Mouse (Mus musculus): ENCODE results near the gene Slc39a12. TPM values are rescaled to one million over a fixed set of nuclear protein-coding genes. Genes with fewer than 3 reads are reported as not detected.

The Slc39a12 gene
- total RNA-seq (2021), result 10 to 100 TPM; 40.4 to 41.6 TPM

- no peak for DNase-seq
Observed at GRCm38 (mm10) chr2:14388162-14388561, at the start of gene Slc39a12. TSS of gene Slc39a12 (plus strand) at chr2:14388316.

GRCm38 (mm10) chr2:14341652-14342308 lies 46.3 kb upstream of the Slc39a12 start:
- DNase-seq, result peak; percentile 62 to 73

- DNase-seq, result no peak
Observed at GRCm38 (mm10) chr2:14342309-14342839, 45.7 kb upstream of the Slc39a12 start.

GRCm38 (mm10) chr2:14388856-14389255 lies 740 bp downstream of the Slc39a12 start:
- no peak for DNase-seq

DNA sequence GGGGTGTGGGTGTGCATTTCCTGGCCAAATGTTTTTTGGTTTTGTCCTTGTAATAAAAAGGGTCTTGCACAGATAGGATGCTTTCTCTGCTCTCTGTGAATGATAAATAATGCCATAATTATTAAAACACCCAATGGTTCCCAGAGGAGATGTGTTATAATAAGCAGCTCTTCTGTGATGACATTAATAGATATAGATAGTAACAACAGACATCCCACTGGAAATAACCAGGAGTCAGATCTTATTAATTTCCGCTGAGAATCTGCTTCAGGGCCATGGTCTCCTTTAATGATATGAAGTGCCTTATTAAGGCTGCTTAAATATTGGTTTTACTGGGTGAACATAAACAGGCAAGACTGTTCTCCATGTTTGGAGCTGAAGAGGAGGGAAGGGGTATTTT lies 2.8 kb downstream of the Slc39a12 start:
- DNase-seq, result no peak

- DNase-seq, result no peak
Observed at GRCm38 (mm10) chr2:14403000-14403399, 14.9 kb downstream of the Slc39a12 start.

- DNase-seq, result no peak
Observed at GRCm38 (mm10) chr2:14428987-14429386, 40.9 kb downstream of the Slc39a12 start.

GRCm38 (mm10) chr2:14447322-14447721 lies 59.2 kb downstream of the Slc39a12 start:
- DNase-seq, result no peak

DNA sequence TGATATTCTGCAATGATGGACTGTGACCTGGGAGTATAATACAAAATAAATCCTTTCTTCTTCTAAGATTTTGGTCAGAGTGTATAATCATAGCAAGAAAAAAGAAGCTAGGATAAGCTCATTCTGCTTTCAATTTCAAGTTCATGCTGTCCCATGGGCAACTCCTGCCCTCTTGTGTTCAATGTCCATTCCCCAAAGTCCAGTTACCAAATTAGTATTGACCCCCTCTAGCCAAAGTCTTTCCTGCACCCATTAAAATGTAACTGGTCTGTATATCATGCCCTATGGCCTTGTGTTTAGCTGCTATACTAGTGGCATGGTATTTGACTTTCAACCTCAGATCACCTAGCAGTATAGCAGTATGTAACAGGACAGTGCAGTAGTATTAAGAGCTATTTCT lies 62.8 kb downstream of the Slc39a12 start:
- no peak for DNase-seq

DNA sequence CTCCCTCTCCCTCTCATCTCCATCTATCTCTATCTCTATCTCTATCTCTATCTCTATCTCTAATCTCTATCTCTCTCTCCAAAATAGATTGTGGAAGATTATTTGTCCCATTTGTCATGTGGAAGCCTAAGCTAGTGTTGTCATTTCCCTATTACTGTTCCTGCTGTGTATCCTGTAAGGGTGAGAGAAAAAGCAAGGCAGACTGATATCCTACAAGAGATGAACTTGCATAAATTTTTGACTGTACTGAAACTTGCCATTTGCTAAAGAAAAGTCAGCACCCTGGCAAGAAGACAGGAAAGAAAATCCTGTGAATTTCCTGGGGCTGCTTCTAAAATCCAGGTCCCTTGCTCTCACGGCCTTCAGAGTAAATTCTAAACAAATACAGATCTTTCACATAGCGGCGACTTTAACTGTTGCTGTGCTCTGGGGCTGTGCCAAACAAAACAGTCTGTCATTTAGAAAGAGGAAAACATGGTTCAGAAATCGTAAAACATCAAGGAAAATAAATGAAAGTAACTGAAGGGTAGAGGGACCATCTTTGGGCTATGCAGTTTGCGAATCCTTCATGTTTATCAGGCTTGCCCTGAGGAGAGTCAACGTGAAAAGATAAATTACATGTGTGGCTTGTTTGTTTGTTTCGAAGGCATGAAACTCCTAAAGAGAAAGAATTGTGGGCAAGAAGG lies 67.0 kb downstream of the Slc39a12 start:
- no peak for DNase-seq

GRCm38 (mm10) chr2:14464438-14464837 lies 76.3 kb downstream of the Slc39a12 start:
- no peak for DNase-seq

- no peak for DNase-seq
Observed at GRCm38 (mm10) chr2:14494132-14494531, 106.0 kb downstream of the Slc39a12 start.

DNA sequence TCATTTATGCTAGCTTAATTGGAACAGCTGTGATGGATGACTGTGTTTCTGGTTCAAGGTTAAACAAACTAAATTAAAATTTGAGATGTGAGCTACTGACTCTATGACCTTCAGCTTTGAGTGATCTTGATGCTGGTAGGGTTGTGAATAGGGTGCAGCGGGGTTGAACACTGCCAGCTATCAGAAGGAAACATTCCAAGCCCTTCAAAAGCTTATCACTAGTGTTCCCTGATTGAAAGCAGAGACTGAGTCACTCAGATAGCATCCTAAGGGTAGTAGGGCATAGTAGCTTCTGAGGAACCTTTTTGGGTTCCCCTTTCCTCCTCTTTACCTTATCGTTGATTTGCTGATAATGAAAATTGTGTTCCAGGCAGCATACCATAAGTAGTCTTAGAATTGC lies 108.0 kb downstream of the Slc39a12 start:
- no peak for DNase-seq

- DNase-seq, result no peak
Observed at GRCm38 (mm10) chr2:14502482-14502881, 114.4 kb downstream of the Slc39a12 start.

DNA sequence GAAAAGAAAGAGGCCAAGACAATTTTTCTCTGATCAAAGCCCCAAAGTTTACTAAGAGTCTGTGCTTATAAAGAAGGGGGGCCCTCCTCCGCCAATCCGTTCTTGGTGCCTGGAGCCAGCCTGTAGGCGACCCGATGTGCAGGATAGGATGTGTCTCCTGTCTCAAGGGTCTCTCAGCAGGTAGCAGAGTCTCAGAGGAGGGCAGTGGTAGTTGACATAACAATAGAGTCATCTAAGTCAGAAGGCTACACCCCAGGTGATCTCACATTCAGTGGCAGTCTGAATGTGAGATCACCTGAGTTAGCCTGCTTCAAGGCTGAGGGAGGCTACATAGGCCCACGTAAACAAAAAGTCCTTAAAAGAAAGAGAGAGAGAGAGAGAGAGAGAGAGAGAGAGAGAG lies 130.1 kb downstream of the Slc39a12 start:
- DNase-seq, result no peak

DNA sequence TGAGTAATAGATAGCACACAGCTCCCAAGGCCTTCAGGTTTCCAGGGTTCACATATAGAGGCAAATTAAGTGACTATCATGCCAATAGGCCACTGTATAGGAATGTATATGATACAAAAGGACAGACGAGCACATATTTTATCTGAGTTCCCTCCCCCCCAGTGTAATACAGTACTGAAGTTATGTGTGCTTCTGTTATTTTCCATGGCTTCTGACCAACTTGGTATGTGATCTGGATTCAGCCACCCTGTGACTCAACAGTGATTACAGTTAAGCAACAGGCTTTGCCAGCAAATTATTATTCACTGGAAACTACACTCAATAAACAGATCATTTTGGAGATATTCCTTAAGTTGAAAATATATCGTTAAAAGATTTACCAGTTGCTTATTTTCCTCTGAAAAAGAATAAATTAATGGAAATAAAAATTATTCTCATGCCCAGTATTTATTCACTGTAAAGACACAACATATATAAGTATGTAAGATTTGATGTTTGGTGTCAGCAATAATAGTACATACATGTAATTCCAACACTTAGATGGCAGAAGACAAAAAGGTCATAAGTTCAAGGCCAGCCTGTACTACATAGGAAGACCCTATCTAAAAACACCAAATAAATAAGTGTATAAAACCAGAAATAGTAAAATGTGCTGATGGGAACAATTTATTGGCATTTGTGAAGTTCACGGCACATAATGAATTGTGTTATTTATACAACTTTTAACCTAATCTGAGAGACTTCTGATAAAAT lies 146.4 kb downstream of the Slc39a12 start:
- DNase-seq, result no peak

GRCm38 (mm10) chr2:14535246-14535671 lies 147.1 kb downstream of the Slc39a12 start:
- peak; percentile 10 to 12 for DNase-seq

- peak; percentile 5 to 9 for DNase-seq
Observed at GRCm38 (mm10) chr2:14537781-14538180, 149.7 kb downstream of the Slc39a12 start.

- DNase-seq, result peak in 1 of 2 experiments; percentile 9
Observed at GRCm38 (mm10) chr2:14543355-14543754, 155.2 kb downstream of the Slc39a12 start.

- no peak for DNase-seq
Observed at GRCm38 (mm10) chr2:14543773-14544172, 155.7 kb downstream of the Slc39a12 start.

Data from layer of hippocampus, postnatal 36 days (tissue).